Mouse (Mus musculus) ES-E14 (cell line): Measurements from ENCODE around the gene 4930595D18Rik.

ENCODE experiments used
- CHD2 ChIP-seq: IDR thresholded peaks from 2 replicates; pipeline ENCODE4 v1.6.1; 2014; ENCODE audit warnings: mild to moderate bottlenecking, low read depth, low read length, inconsistent platforms
- HCFC1 ChIP-seq: IDR thresholded peaks from 2 replicates; pipeline ENCODE4 v1.6.1; 2012; ENCODE audit warnings: low read length, inconsistent platforms, borderline replicate concordance; ENCODE audit not compliant: insufficient read depth
- MAFK ChIP-seq: IDR thresholded peaks from 2 replicates; pipeline ENCODE4 v1.6.1; 2014; ENCODE audit warnings: mild to moderate bottlenecking, low read depth, low read length, inconsistent platforms; ENCODE audit not compliant: insufficient read depth
- ZC3H11A ChIP-seq: IDR thresholded peaks from 2 replicates; pipeline ENCODE4 v1.6.1; 2012; ENCODE audit warnings: low read depth, mild to moderate bottlenecking, inconsistent platforms, low read length, borderline replicate concordance
- ZNF384 ChIP-seq: IDR thresholded peaks from 2 replicates; pipeline ENCODE4 v1.6.1; 2012; ENCODE audit warnings: low read depth, low read length, inconsistent platforms

GRCm38 (mm10) chr12:111233798-111234197, 49.5 kb upstream of the 4930595D18Rik start:
- TF ChIP-seq CHD2 (no peak), ZNF384 (no peak), ZC3H11A (no peak), HCFC1 (no peak), MAFK (no peak)
